Mouse (Mus musculus): ENCODE results near the gene Kcnk15.

The Kcnk15 gene

GRCm38 (mm10) chr2:163853461-163853901, at the start of gene Kcnk15:
Kcnk15 (plus strand) TSS chr2:163853651.
- DNase-seq (ENCODE audit: low spot score), result no peak

- DNase-seq (ENCODE audit: low spot score), result no peak
These were observed 49.6 kb upstream of the Kcnk15 start for GRCm38 (mm10) chr2:163803838-163804237.

- DNase-seq (ENCODE audit: low spot score), result no peak
These were observed 44.3 kb upstream of the Kcnk15 start for GRCm38 (mm10) chr2:163809166-163809565.

- no peak for DNase-seq (ENCODE audit: low spot score)
These were observed 43.7 kb upstream of the Kcnk15 start for GRCm38 (mm10) chr2:163809704-163810103.

- no peak for DNase-seq (ENCODE audit: low spot score)
These were observed 40.4 kb upstream of the Kcnk15 start for GRCm38 (mm10) chr2:163813077-163813476.

- DNase-seq (ENCODE audit: low spot score), result no peak
These were observed 38.5 kb upstream of the Kcnk15 start for GRCm38 (mm10) chr2:163814739-163815465.

GRCm38 (mm10) chr2:163820607-163821006, 32.8 kb upstream of the Kcnk15 start, which contains the start of gene Ccn5:
Ccn5 (plus strand) TSS chr2:163820861.
- DNase-seq (ENCODE audit: low spot score), result peak; percentile 76

- DNase-seq (ENCODE audit: low spot score), result peak; percentile 50
These were observed 30.2 kb upstream of the Kcnk15 start for GRCm38 (mm10) chr2:163823248-163823647.

GRCm38 (mm10) chr2:163823771-163824170, 29.7 kb upstream of the Kcnk15 start:
- DNase-seq (ENCODE audit: low spot score), result peak; percentile 32

- no peak for DNase-seq (ENCODE audit: low spot score)
These were observed 27.6 kb upstream of the Kcnk15 start for GRCm38 (mm10) chr2:163825861-163826260.

GRCm38 (mm10) chr2:163826494-163826893, 27.0 kb upstream of the Kcnk15 start:
- DNase-seq (ENCODE audit: low spot score), result no peak

GRCm38 (mm10) chr2:163831163-163831562, 22.3 kb upstream of the Kcnk15 start:
- no peak for DNase-seq (ENCODE audit: low spot score)

GRCm38 (mm10) chr2:163838043-163838442, 15.4 kb upstream of the Kcnk15 start:
- peak; percentile 83 for DNase-seq (ENCODE audit: low spot score)

GRCm38 (mm10) chr2:163839519-163839918, 13.9 kb upstream of the Kcnk15 start:
- DNase-seq (ENCODE audit: low spot score), result peak; percentile 39

GRCm38 (mm10) chr2:163842043-163842442, 11.4 kb upstream of the Kcnk15 start:
- no peak for DNase-seq (ENCODE audit: low spot score)

- DNase-seq (ENCODE audit: low spot score), result no peak
These were observed 3.8 kb downstream of the Kcnk15 start for GRCm38 (mm10) chr2:163857233-163857632.

- no peak for DNase-seq (ENCODE audit: low spot score)
These were observed 5.0 kb downstream of the Kcnk15 start for GRCm38 (mm10) chr2:163858254-163858947.

GRCm38 (mm10) chr2:163865311-163865710, 11.9 kb downstream of the Kcnk15 start:
- DNase-seq (ENCODE audit: low spot score), result no peak

- no peak for DNase-seq (ENCODE audit: low spot score)
These were observed 12.6 kb downstream of the Kcnk15 start for GRCm38 (mm10) chr2:163866061-163866460.

- DNase-seq (ENCODE audit: low spot score), result no peak
These were observed 16.3 kb downstream of the Kcnk15 start for GRCm38 (mm10) chr2:163869783-163870182.

- no peak for DNase-seq (ENCODE audit: low spot score)
These were observed 17.8 kb downstream of the Kcnk15 start for GRCm38 (mm10) chr2:163871266-163871665.

GRCm38 (mm10) chr2:163871906-163872305, 18.5 kb downstream of the Kcnk15 start:
- no peak for DNase-seq (ENCODE audit: low spot score)

- no peak for DNase-seq (ENCODE audit: low spot score)
These were observed 21.4 kb downstream of the Kcnk15 start for GRCm38 (mm10) chr2:163874877-163875276.
